Mouse (Mus musculus) left cerebral cortex, adult 2 months (tissue): Measurements from ENCODE around the gene Rnh1. TPM values are rescaled to one million over a fixed set of nuclear protein-coding genes. Genes with fewer than 3 reads are reported as not detected.

Experiments
- DNase-seq, 2 experiments: peaks; one replicate each; pipeline ENCODE4 v3.0.0; 2021 to 2022; ENCODE audit warnings: low spot score in 2 of 2, mixed read lengths in 1 of 2; ENCODE audit errors: extremely low spot score in 1 of 2
- H3K27ac ChIP-seq: fragments of 200-600 bp; 2 replicates; pipeline ENCODE4 v1.8.1; 2022
- H3K4me3 ChIP-seq: fragments of 200-600 bp; 2 replicates; pipeline ENCODE4 v1.8.1; 2022
- CTCF ChIP-seq: fragments of 200-600 bp; IDR thresholded peaks from 2 replicates; pipeline ENCODE4 v1.8.1; 2022; ENCODE audit warnings: antibody characterized with exemption, mild to moderate bottlenecking, moderate library complexity
- intact Hi-C: fragments of 180-260 bp; cut with DNase I; formaldehyde crosslinking; loops from one replicate; pipeline ENCODE4 v1.15.1; 2025
- microRNA-seq, 2 experiments: library from miRNA; unstranded; fragments of <30 nt; microRNA quantifications; one replicate each; pipeline ENCODE4 v1.2.0; 2021
- total RNA-seq, 2 experiments: library from RNA; stranded (reverse); gene quantifications; 2 replicates each; pipeline ENCODE4 v1.2.3; 2021

Gene Rnh1
- total RNA-seq, 2 experiments from 2014 or later, result 36.5 to 37.3 TPM

DNA sequence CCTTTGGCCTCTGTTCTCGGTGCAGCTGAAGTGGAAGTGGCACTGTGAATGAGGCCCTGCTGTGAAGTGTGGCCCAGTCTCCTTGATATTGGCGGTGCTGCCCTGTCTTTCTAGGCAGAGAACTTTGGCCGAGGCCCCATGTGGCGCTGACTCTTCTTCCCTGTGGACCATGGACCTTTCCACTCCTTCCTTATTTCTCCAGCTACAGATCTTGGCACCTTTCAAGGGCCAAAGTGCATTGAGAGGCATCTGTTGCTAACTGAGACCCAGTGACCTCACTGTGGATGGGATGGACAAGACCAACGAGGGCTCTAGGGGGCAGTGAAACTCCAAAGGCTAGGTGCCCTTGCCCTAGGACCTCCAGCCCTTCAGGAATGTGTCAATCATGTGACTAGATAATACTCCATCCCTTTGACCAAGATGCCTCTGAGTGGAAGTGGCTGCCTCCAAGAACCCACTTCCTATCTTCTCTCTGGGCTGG lies 51.6 kb downstream of the Rnh1 start:
- no peak overlapping the region for H3K27ac ChIP-seq
- no peak; the same call in 1 of the 2 replicates for TF ChIP-seq CTCF
- no peak overlapping the region for H3K4me3 ChIP-seq
- DNase-seq, result no peak
- intact Hi-C loops, result no loop called here

DNA sequence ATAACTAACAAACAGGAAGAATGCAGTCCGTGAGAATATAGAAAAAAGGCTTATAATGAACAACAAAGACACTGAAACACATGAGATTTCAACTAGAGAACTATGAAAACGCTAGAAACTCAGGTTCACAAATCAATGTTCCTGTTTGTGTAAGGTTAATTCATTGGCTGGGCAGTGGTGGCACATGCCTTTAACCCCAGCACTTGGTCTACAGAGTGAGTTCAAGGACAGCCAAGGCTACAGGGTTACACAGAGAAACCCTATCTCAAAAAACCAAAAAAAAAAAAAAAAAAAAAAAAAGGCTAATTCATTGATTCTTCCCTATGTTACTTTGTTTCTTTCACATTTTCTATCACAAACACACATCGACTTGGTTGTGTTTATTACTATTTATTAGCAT lies 52.1 kb downstream of the Rnh1 start:
- Histone ChIP-seq H3K4me3 (no peak overlapping the region), H3K27ac (no peak overlapping the region)
- intact Hi-C loops, result no loop called here
- no peak for DNase-seq
- TF ChIP-seq CTCF, result no peak

DNA sequence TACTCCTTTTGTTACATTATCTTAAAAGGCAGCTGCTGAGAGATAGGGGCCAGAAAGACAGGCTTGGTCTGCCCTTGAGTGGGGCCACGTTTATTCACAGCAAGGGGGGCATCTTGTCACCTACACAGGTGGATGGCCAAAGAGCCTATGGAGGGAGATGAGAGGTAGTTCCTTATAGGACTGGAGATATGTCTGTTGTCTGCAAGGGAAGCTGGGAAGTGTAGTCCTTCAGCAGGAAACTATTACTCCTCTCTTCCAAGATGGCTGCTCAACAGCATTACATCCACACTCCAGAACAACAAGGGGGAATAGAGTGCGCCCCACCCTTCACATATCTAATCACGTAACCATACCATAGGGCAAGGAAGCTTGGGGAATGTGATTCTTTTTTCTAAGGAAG lies 53.2 kb downstream of the Rnh1 start:
- intact Hi-C loops, result no loop called here
- no peak overlapping the region for H3K27ac ChIP-seq

GRCm38 (mm10) chr7:141117636-141118035 lies 55.0 kb downstream of the Rnh1 start, which contains the start of gene Ano9:
Ano9 (minus strand) TSS chr7:141117806.
- Histone ChIP-seq H3K4me3 (no peak within 1 kb of the TSS), H3K27ac (no peak within 1 kb of the TSS)
- TF ChIP-seq CTCF, result no peak
- intact Hi-C loops, result no loop called here
- DNase-seq, result no peak

More for the DNA sequence above, 53.2 kb downstream of the Rnh1 start:
- no peak for TF ChIP-seq CTCF
- H3K4me3 ChIP-seq, result no peak overlapping the region
- DNase-seq, result no peak

GRCm38 (mm10) chr7:141115874-141116273 lies 56.8 kb downstream of the Rnh1 start:
- TF ChIP-seq CTCF, result no peak
- Histone ChIP-seq H3K4me3 (no peak overlapping the region), H3K27ac (no peak overlapping the region)
- DNase-seq, result no peak
- intact Hi-C loops, result no loop called here

Small RNA genes within 50 kb of the gene (microRNA-seq; reads per million reads assigned to microRNA genes)
- gene Mir210, result 106 to 107 reads per million in 2 experiments

Other genes starting within 250 kb of the Rnh1 start
- gene Pgghg, start 231.5 kb downstream of the Rnh1 start, total RNA-seq, result 1 to 10 TPM; 4.5 to 4.7 TPM
- not detected for gene Ifitm5, start 222.6 kb downstream of the Rnh1 start, total RNA-seq
- gene Gm45717, start 216.9 kb downstream of the Rnh1 start, total RNA-seq, result not detected
- gene Ifitm2, start 216.9 kb downstream of the Rnh1 start, total RNA-seq, result 10 to 100 TPM; 10.8 to 17.7 TPM
- 1 to 10 TPM; 3.7 to 5.8 TPM for gene Ifitm1, start 205.6 kb downstream of the Rnh1 start, total RNA-seq
- 10 to 100 TPM; 10.9 to 16.7 TPM for gene Ifitm3, start 162.1 kb downstream of the Rnh1 start, total RNA-seq
- gene Ifitm6, start 154.9 kb downstream of the Rnh1 start, total RNA-seq, result under 1 TPM in 1 of 2 experiments, not detected in 1; 0.57 TPM
- not detected for gene Gm17387, start 143.7 kb downstream of the Rnh1 start, total RNA-seq
- 10 to 100 TPM; 87.4 to 95.9 TPM for gene B4galnt4, start 111.8 kb downstream of the Rnh1 start, total RNA-seq
- not detected for gene Pkp3, start 94.6 kb downstream of the Rnh1 start, total RNA-seq
- gene Sigirr, start 72.3 kb downstream of the Rnh1 start, total RNA-seq, result 1 to 10 TPM; 1.7 to 3.4 TPM
- gene Ano9, start 55.1 kb downstream of the Rnh1 start, total RNA-seq, result not detected
- 10 to 100 TPM; 46.9 to 51.6 TPM for gene Ptdss2, start 50.5 kb downstream of the Rnh1 start, total RNA-seq
- gene Hras, start 21.1 kb upstream of the Rnh1 start, total RNA-seq, result 100 to 1,000 TPM; 219 to 244 TPM
- 1 to 10 TPM; 3.9 to 5.0 TPM for gene Lrrc56, start 21.3 kb upstream of the Rnh1 start, total RNA-seq
- gene Lmntd2, start 41.2 kb upstream of the Rnh1 start, total RNA-seq, result not detected
- 1 to 10 TPM in 1 of 2 experiments, under 1 TPM in 1; 0.94 to 1.3 TPM for gene Rassf7, start 43.0 kb upstream of the Rnh1 start, total RNA-seq
- gene Phrf1, start 55.9 kb upstream of the Rnh1 start, total RNA-seq, result 10 to 100 TPM; 70.5 to 77.2 TPM
- gene Irf7, start 93.6 kb upstream of the Rnh1 start, total RNA-seq, result 1 to 10 TPM in 1 of 2 experiments, under 1 TPM in 1; 0.59 to 1.2 TPM
- gene Cdhr5, start 103.9 kb upstream of the Rnh1 start, total RNA-seq, result not detected
- not detected for gene Sct, start 106.3 kb upstream of the Rnh1 start, total RNA-seq
- under 1 TPM; 0.27 to 0.44 TPM for gene Drd4, start 119.1 kb upstream of the Rnh1 start, total RNA-seq
- gene Deaf1, start 154.8 kb upstream of the Rnh1 start, total RNA-seq, result 10 to 100 TPM; 63.1 to 63.8 TPM
- 10 to 100 TPM; 33.3 to 34.9 TPM for gene Tmem80, start 154.9 kb upstream of the Rnh1 start, total RNA-seq
- 1 to 10 TPM; 3.6 to 5.3 TPM for gene Eps8l2, start 166.0 kb upstream of the Rnh1 start, total RNA-seq
- 10 to 100 TPM; 87.5 to 90.9 TPM for gene Taldo1, start 219.3 kb upstream of the Rnh1 start, total RNA-seq
- gene Gatd1, start 241.3 kb upstream of the Rnh1 start, total RNA-seq, result 10 to 100 TPM; 38.9 to 46.5 TPM